Mouse (Mus musculus) kidney, adult 2 months (tissue): Measurements from ENCODE around the gene Nek2.

ENCODE experiments used
- CTCF ChIP-seq: fragments of 200-500 bp; conservative IDR thresholded peaks from 2 replicates; pipeline ENCODE4 v1.5.1; 2011; ENCODE audit warnings: low read depth, mild to moderate bottlenecking, control low read depth, low read length, moderate library complexity, mixed read lengths; ENCODE audit not compliant: insufficient read depth, insufficient read length
- POLR2A ChIP-seq: fragments of 200-500 bp; IDR thresholded peaks from one replicate; pipeline ENCODE4 v1.6.1; 2011; ENCODE audit warnings: low read depth, low read length, control low read depth

GRCm38 (mm10) chr1:191816596-191816995 is 4.6 kb upstream of the Nek2 start:
- TF ChIP-seq CTCF (no peak), POLR2A (no peak)
